Mouse (Mus musculus): ENCODE results near the gene Cic. TPM values are rescaled to one million over a fixed set of nuclear protein-coding genes. Genes with fewer than 3 reads are reported as not detected.

Gene Cic
- polyA plus RNA-seq, 1 experiment from 2014 or later, result 18.5 TPM

GRCm38 (mm10) chr7:25339329-25339728 lies 71.8 kb downstream of the Cic start:
- WGBS, result 92% methylated on average over 9 of the region's 9 CpGs
- peaks cover 10% of the 10 kb centered on the region for H3K4me1 ChIP-seq
- peaks cover 89% of the 10 kb centered on the region for H3K36me3 ChIP-seq

GRCm38 (mm10) chr7:25341000-25341784 lies 73.7 kb downstream of the Cic start:
- no peak for DNase-seq (ENCODE audit: low spot score)
- peaks cover 10% of the 10 kb centered on the region for H3K4me1 ChIP-seq
- no peaks in the 10 kb centered on the region for H3K9me3 ChIP-seq (replicated peaks)
- H3K27ac ChIP-seq (replicated peaks), result no peak overlapping the region; the same call in 1 of the 2 replicates
- no peaks in the 10 kb centered on the region for H3K27me3 ChIP-seq (ENCODE audit: low read depth, poor library complexity, severe bottlenecking)
- 84% methylated on average over 20 of the region's 20 CpGs for WGBS
- H3K4me3 ChIP-seq, result no peak overlapping the region
- H3K36me3 ChIP-seq, result peaks cover 82% of the 10 kb centered on the region

More at GRCm38 (mm10) chr7:25339329-25339728, 71.8 kb downstream of the Cic start:
- H3K9me3 ChIP-seq (replicated peaks), result no peaks in the 10 kb centered on the region
- no peaks in the 10 kb centered on the region for H3K27me3 ChIP-seq (ENCODE audit: low read depth, poor library complexity, severe bottlenecking)
- no peak for DNase-seq (ENCODE audit: low spot score)
- H3K27ac ChIP-seq (replicated peaks), result no peak overlapping the region
- H3K4me3 ChIP-seq, result no peak overlapping the region

Small RNA genes lying within 50 kb of the gene (microRNA-seq; reads per million reads assigned to microRNA genes)
- gene Mir7048, result not detected

Other genes with a start within 250 kb of the Cic start
- 5.4 and 7.5 TPM in 2 replicates for gene Grik5, start 195.4 kb upstream of the Cic start, polyA plus RNA-seq (2016; fragmentation: Nextera tagmentation; extraction: Ambion mirVana)
- 44.4 and 45.3 TPM in 2 replicates for gene Zfp574, start 195.1 kb upstream of the Cic start, polyA plus RNA-seq (2016; fragmentation: Nextera tagmentation; extraction: Ambion mirVana)
- 13.6 and 26.5 TPM in 2 replicates for gene Pou2f2, start 88.0 kb upstream of the Cic start, polyA plus RNA-seq (2016; fragmentation: Nextera tagmentation; extraction: Ambion mirVana)
- gene Dedd2, start 47.1 kb upstream of the Cic start, polyA plus RNA-seq (2016; fragmentation: Nextera tagmentation; extraction: Ambion mirVana), result 8.4 TPM in 2 replicates
- gene Zfp526, start 46.3 kb upstream of the Cic start, polyA plus RNA-seq (2016; fragmentation: Nextera tagmentation; extraction: Ambion mirVana), result 2.7 and 2.8 TPM in 2 replicates
- 9.3 and 10.5 TPM in 2 replicates for gene Gsk3a, start 29.9 kb upstream of the Cic start, polyA plus RNA-seq (2016; fragmentation: Nextera tagmentation; extraction: Ambion mirVana)
- 6.9 and 7.3 TPM in 2 replicates for gene Erf, start 16.9 kb upstream of the Cic start, polyA plus RNA-seq (2016; fragmentation: Nextera tagmentation; extraction: Ambion mirVana)
- 293 and 325 TPM in 2 replicates for gene Pafah1b3, start 30.3 kb downstream of the Cic start, polyA plus RNA-seq (2016; fragmentation: Nextera tagmentation; extraction: Ambion mirVana)
- 1.1 and 1.4 TPM in 2 replicates for gene Prr19, start 33.7 kb downstream of the Cic start, polyA plus RNA-seq (2016; fragmentation: Nextera tagmentation; extraction: Ambion mirVana)
- gene Tmem145, start 38.4 kb downstream of the Cic start, polyA plus RNA-seq (2016; fragmentation: Nextera tagmentation; extraction: Ambion mirVana), result 2.1 and 5.1 TPM in 2 replicates
- 13.9 and 14.9 TPM in 2 replicates for gene Megf8, start 49.5 kb downstream of the Cic start, polyA plus RNA-seq (2016; fragmentation: Nextera tagmentation; extraction: Ambion mirVana)
- not detected in 2 replicates for gene Cnfn, start 102.0 kb downstream of the Cic start, polyA plus RNA-seq (2016; fragmentation: Nextera tagmentation; extraction: Ambion mirVana)
- gene Lipe, start 131.0 kb downstream of the Cic start, polyA plus RNA-seq (2016; fragmentation: Nextera tagmentation; extraction: Ambion mirVana), result 4.7 and 7.0 TPM in 2 replicates
- 0.31 and 0.37 TPM in 2 replicates for gene Cxcl17, start 145.2 kb downstream of the Cic start, polyA plus RNA-seq (2016; fragmentation: Nextera tagmentation; extraction: Ambion mirVana)
- 0.53 and 0.61 TPM in 2 replicates for gene Ceacam1, start 209.9 kb downstream of the Cic start, polyA plus RNA-seq (2016; fragmentation: Nextera tagmentation; extraction: Ambion mirVana)

Data from midbrain, embryonic 10.5 days (tissue).